Mouse (Mus musculus) left cerebral cortex, postnatal 25 days (tissue): ENCODE data around the gene Cald1. TPM values are rescaled to one million over a fixed set of nuclear protein-coding genes. Genes with fewer than 3 reads are reported as not detected.

ENCODE experiments used
- DNase-seq, 2 experiments: peaks; one replicate each; pipeline ENCODE4 v3.0.0; 2022; ENCODE audit warnings: low spot score in 2 of 2, mixed read lengths in 1 of 2
- intact Hi-C: fragments of 180-260 bp; cut with DNase I; formaldehyde crosslinking; loops from one replicate; pipeline ENCODE4 v1.15.1; 2025
- total RNA-seq, 2 experiments: library from RNA; stranded (reverse); gene quantifications; 2 replicates each; pipeline ENCODE4 v1.2.3; 2021

Cald1 gene
- total RNA-seq, 2 experiments from 2014 or later: 18.4 to 22.0 TPM

DNA sequence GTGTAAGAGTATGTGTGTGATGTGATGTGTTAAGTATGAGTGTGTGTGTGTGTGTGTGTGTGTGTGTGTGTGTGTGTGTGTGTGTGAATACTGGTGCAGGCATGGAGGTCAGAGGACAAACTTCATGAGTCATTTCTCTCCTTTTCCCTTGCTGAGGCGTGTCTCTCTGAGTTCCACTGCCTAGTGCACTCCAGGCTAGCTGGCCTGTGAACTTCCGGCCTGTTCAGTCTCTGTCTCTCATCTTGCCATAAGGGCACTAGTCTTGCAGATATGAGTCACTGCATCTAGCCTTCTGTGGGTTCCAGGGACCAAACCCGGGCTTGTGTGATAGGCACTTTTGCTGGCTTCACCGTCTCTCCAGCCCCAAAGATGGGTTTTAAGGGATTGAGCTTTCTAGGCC lies 114.9 kb downstream of the Cald1 start:
- intact Hi-C loops: no loop called here
- DNase-seq: no peak

DNA sequence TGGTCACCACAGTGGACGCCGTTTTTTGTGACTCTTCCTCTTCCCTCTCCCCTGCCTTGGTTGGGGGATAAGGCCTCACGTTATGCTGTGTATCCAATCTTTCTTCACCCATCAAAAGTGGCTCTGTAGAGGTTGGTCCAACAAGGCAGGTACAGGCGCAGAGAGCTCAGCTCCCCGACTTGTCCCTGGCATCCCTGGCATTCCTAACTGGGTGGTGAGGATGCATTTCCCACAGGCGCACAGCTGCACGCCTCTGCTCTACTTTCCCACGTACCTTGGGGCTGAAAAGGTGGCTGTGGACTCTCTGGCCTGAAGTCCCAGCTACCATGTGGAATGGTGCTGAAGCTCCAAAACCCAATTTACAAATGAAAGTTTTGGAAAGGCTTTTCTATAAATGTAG lies 115.5 kb downstream of the Cald1 start:
- DNase-seq: no peak
- intact Hi-C loops: no loop called here

DNA sequence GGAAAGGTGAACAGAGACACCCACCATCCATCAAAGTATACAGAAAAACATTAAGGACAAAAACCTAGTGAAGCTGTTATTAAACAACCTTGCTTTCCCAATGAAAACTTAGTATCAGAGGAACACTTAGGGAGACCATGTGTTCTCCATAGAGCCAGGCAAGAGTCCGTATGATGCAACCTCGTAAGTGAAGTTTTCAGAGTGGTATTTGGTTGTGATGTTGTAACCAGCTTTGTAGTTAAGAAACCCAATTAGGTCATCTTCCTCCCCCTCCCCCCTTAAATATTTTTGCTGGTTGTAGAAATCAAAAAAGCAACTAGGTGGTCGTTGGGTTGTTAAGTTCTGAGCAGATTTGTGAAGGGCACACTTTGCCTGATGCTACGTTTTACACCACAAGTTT lies 116.3 kb downstream of the Cald1 start:
- intact Hi-C loops: no loop called here

GRCm38 (mm10) chr6:34716206-34716887 lies 118.0 kb downstream of the Cald1 start:
- DNase-seq: no peak
- intact Hi-C loops: no loop called here

More for the DNA sequence above, 116.3 kb downstream of the Cald1 start:
- DNase-seq: no peak

- no peak for DNase-seq
- intact Hi-C loops: no loop called here
Observed at GRCm38 (mm10) chr6:34716888-34717635, 118.8 kb downstream of the Cald1 start.

DNA sequence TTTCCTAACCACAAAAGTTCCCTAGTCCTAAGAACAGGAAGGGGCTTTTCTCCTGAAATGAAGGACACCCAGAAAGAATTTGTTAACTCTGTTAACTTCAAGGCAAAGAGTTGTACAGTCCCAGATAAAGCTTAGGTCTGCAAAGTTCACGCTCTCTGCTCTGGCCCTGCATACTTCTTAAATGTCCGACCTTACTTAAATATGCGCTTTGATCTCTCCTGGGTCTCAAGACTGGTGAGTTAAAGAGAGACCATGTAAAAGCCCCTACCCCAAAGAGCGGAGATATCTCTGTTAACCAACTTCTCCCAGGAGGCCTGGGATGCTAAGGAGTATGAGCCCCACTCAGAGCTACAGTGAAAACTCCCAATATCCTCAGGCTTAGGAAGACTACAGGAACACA lies 119.4 kb downstream of the Cald1 start:
- no peak for DNase-seq
- intact Hi-C loops: no loop called here

DNA sequence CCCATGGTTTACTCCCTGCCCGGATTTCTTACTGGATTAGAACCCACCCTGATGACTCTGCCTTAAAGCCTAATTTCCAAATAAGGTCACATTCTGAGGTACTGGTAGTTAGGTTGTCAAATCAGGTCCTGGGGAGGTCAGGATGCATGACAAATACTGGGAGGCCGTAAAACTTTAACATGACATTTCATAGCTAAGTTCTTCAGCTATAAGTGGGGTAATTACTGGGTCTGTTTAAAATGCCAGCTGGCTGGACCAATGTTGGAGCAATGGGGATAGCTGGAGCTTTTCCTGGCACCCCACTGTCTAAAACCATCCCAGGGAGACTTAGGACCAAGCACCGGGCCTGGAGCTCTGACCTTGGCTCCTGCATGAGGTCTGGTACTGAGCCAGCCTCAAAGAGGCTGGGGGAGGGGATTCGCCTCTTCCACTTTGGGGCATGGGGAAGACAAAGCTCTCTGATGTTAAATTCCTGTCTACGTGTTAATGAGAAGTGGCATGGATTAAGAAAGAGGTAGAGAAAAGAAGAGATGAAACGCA lies 120.9 kb downstream of the Cald1 start:
- DNase-seq: no peak
- intact Hi-C loops: no loop called here

DNA sequence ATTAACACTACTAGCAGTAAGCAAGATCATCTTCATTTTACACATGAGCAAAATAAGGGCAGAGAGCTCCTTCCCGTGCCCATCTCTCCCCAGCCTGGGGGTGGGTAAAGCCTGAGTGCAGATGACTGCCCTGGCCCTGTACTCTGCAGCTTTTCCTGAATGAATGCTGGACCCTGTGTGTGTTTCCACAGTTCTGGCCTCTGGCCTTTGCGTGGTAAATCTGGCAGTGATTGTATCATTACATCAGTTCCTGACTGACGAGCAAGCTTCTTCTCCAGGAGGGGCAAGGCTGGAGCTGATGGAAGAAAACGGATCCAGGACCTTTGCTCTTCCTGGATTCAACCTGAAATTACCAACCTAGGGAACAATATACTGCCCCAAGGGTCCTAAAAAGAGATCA lies 122.1 kb downstream of the Cald1 start:
- DNase-seq: no peak
- intact Hi-C loops: no loop called here

- intact Hi-C loops: no loop called here
- no peak for DNase-seq
Observed at GRCm38 (mm10) chr6:34721740-34722139, 123.4 kb downstream of the Cald1 start.

GRCm38 (mm10) chr6:34722660-34723059 lies 124.4 kb downstream of the Cald1 start:
- intact Hi-C loops: no loop called here
- no peak for DNase-seq

DNA sequence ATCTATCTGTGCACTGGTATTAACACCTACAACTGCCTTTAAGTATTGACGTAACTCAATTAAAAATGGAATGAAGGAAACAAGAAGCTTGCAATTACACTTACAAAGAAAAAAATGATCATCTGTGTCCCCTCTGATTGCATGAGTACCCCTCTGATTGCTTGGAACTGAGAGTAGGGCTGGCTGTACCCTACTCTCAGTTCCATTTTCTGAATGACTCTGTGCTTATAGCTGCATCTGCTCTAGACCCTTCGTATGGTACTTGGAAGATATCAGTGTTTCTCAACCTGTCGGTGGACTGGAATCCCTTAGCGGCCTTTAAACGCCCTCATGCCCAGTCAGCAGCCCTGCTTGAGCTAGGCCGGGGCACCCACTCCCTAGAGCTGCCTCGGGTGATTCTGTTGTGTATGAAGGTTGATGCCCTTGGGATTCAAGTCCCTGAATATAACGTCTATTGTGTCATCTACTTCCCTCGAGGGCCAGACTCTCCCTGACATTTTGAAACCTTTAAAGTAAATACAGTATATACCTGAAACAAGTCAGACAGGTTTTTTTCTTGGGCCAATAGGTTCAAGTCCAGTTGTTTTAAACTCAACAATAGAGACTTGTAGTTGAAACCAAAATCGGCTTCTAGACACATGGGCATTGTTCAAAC lies 125.1 kb downstream of the Cald1 start:
- no peak for DNase-seq
- intact Hi-C loops: no loop called here

DNA sequence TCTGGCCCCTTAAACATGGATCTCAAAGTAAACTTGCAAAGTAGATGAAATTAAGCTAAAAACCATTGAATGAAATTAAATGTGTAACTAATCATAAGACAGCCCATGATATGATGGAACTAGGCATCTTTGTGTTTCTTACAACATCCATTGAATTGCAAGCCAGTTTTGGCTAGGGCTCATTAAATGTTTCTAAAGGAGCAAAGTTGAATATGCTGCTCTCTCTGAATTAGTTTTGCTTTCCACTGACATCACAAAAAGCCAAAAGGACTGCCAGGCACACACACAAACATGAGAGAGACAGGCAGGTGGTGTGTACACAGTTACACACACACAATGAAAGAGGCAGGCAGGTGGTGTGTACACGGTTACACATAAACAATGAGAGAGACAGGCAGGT lies 127.4 kb downstream of the Cald1 start:
- intact Hi-C loops: no loop called here
- DNase-seq: no peak

GRCm38 (mm10) chr6:34726104-34726503 lies 127.8 kb downstream of the Cald1 start:
- intact Hi-C loops: no loop called here
- DNase-seq: no peak

DNA sequence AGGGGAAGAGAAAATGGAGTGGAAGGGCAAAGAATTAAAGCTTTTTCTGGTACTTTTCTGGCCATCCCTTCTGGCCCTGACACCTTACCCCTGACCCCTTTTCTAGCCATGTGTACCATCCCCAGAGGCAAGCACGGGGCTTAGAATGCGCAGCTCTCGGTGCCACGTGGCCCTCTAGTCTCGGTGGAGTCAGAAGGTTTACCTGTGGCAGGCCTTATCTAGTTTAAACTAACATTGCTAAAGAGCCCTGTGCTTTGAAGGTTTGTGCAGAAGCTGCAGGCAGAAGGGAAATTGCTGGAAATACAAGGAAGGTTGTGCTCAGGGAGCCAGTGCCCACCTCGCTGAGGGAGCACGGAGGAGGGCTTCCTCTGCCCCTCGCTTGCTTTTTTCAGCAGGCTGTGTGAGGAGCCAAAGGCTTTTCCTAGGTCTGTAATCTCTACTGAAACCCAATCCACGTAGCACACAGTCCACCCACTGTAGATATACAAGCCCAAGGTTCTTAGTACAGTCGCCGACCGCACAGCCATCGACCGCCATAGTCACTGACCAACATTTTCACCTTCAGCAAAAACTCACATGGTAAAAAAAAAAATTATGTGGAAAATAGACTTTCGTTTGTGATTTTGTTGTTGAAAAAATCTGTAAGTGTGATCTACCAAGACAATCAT lies 129.2 kb downstream of the Cald1 start:
- intact Hi-C loops: no loop called here
- no peak for DNase-seq

DNA sequence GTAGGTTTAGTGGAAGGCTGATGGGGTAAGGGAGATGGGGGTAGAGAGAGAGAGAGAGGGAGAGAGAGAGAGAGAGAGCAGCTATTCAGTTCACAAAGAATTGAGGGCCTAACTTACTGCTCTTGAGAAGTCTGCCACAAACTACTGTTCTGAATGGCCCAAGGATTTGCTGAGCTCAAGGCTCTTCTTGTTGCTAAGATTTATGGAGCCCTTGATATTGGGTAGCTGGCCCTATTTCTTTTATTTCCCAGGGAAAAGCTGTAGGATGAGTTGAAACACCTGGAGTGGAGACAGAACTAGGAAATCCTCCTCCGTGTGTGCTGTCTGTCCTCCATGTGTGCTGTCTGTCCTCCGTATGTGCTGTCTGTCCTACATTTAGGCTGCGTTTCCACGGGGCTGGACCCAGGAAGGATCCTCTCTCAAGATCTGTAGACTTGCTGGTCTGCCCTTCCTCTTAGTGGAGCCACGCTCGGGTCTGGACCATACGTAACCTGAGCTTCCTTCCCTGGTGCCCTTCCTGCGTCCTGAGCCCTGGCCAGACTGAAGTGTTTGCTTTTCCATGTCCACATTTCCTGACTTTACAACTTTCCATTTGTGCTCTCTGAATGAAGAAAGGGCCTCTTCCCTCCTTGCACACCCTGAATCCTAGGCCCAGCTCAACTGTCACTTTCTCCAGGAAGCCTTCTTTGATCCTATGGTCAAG lies 131.3 kb downstream of the Cald1 start:
- no peak for DNase-seq
- intact Hi-C loops: no loop called here

DNA sequence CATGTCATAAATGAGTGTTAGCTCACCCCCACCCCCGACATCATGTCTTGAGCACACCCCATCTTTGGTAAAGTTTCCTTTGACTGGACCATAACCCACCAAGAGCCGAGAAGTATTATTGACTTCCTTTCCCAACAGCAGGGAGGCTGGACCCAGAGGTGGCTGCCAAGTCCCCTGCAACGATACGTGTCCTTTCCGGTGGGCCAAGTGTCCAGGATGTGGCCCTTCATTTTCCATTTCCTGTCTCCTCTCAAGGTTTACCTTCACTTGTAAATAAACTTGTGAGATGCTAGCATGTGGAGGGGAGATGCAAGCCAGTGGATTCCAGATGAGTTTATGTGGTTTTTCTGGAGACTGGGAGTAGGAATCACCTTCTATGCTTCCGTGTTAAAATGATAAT lies 132.7 kb downstream of the Cald1 start:
- intact Hi-C loops: no loop called here
- DNase-seq: no peak

GRCm38 (mm10) chr6:34731529-34731928 lies 133.2 kb downstream of the Cald1 start:
- no peak for DNase-seq
- intact Hi-C loops: no loop called here

DNA sequence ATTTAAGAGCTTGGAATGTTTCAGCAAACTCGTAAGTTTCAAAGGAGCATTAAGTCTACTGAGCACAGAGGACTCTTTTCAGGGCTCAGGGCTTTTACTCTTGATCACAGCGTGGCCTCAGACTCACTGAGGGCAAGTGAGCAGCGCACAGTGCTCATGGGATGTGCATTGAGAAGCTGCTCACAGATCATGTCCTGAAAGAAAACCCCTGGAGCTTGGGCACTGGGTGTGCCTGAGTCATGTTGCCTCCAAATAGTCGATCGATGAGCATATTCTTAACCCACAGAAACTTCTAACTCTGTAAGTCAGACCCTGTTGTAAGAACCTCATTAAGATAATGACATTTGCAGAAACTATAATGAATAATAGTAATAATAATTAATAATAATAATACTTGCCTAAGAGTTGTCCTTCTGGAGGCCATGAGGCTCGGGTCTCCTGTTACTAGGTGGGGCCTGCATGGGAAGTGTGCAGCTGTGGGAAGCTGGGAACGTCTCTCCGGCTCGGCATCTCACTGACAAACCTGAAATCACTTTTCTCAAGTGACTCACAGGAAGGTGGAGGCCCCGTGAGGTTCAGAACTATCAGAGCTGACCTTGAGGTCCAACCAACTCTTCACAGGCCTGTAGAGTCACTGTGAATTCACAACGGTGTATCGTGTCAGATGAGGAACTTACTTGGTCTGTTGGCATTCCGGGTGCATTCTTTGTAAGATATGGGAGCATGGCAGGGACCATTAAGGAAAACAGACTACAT lies 136.8 kb downstream of the Cald1 start:
- DNase-seq: no peak
- intact Hi-C loops: no loop called here

DNA sequence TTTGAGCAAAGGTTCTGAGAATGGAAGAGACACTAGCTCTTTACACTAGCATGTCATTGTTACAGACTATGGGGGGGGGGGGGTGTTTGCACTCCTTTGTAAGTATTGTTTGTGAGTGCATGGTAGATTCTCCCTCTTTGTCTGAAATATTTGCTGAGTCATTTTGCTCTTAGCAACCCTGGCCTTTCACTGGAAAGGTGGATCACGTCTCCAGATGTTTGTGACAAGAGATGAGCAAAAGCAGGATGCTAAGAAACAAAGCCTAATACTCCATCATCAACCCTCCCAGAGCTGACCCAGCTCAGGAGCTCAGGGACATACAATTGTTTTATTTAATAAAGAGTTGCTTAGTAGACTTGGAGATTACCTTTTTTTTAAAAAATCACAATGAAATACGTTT lies 138.6 kb downstream of the Cald1 start:
- no peak for DNase-seq
- intact Hi-C loops: no loop called here
